Mouse (Mus musculus): Measurements from ENCODE around the gene Ywhah.

DNA sequence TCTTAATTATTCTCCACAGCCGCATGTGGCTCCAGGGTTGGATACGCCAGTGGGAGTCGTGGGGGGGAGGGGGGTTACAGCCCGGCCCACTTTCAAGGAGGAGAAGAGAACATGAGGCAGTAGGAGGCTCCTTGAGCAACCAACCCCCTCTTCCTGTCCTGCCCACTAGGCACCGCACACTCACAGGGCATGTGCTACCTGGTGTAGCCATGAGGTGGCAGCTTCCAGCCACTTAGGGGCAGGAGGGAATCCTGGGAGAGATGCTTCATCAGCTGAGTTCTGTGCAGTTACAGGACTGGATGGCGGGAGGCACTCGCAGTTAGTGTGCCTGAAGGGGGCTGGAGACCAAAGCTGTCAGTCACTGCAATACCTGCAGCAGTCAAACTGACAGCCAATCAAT is 15.5 kb downstream of the Ywhah start:
- TF ChIP-seq ZC3H11A (IDR thresholded peaks at IDR 0.05; ENCODE audit: borderline replicate concordance, low read depth, low read length) = peak; percentile 11; the same call in 1 of the 2 replicates
- TF ChIP-seq ZNF384 (IDR thresholded peaks at IDR 0.05; ENCODE audit: low read depth, low read length) = no peak
- no peak for TF ChIP-seq HCFC1 (IDR thresholded peaks at IDR 0.05; ENCODE audit: borderline replicate concordance, insufficient read depth, low read length)
- no peak for TF ChIP-seq CHD2 (IDR thresholded peaks at IDR 0.05; ENCODE audit: low read depth, low read length)

Measured in ES-E14 (cell line).